Mouse (Mus musculus): Measurements from ENCODE around the gene Impg2. TPM values are rescaled to one million over a fixed set of nuclear protein-coding genes. Genes with fewer than 3 reads are reported as not detected.
A peak's percentile ranks its signal among the peaks of the same experiment; 100 is the strongest.

Gene Impg2
- total RNA-seq, 2 experiments from 2014 or later: 0.66 to 0.69 TPM

GRCm38 (mm10) chr16:56298836-56299235 is 94.7 kb downstream of the Impg2 start:
- peak in 1 of 2 experiments; percentile 10 for DNase-seq (ENCODE audit: low spot score in 2 of 2)

- DNase-seq (ENCODE audit: low spot score in 2 of 2): no peak
Measured at GRCm38 (mm10) chr16:56302996-56303395, 98.9 kb downstream of the Impg2 start.

- no peak for DNase-seq (ENCODE audit: low spot score in 2 of 2)
Measured at GRCm38 (mm10) chr16:56304167-56304566, 100.1 kb downstream of the Impg2 start.

- no peak for DNase-seq (ENCODE audit: low spot score in 2 of 2)
Measured at GRCm38 (mm10) chr16:56307575-56307974, 103.5 kb downstream of the Impg2 start.

- DNase-seq (ENCODE audit: low spot score in 2 of 2): peak in 1 of 2 experiments; percentile 19
Measured at GRCm38 (mm10) chr16:56311291-56311690, 107.2 kb downstream of the Impg2 start.

Other genes with a start within 250 kb of the Impg2 start
- 100 to 1,000 TPM; 411 to 431 TPM for gene Rpl24, start 238.0 kb upstream of the Impg2 start, total RNA-seq (2021)
- 10 to 100 TPM; 55.7 to 56.6 TPM for gene Zbtb11, start 230.4 kb upstream of the Impg2 start, total RNA-seq (2021)
- 100 to 1,000 TPM; 158 to 171 TPM for gene Pcnp, start 174.6 kb upstream of the Impg2 start, total RNA-seq (2021)
- gene Trmt10c, start 166.5 kb upstream of the Impg2 start, total RNA-seq (2021): 1 to 10 TPM; 9.1 to 9.5 TPM
- gene Senp7, start 156.0 kb upstream of the Impg2 start, total RNA-seq (2021): 10 to 100 TPM; 45.7 to 47.2 TPM